Mouse (Mus musculus): ENCODE measurements around the gene 9930104L06Rik. TPM values are rescaled to one million over a fixed set of nuclear protein-coding genes. Genes with fewer than 3 reads are reported as not detected.

9930104L06Rik gene
- total and polyA plus RNA-seq, 2 experiments from 2014 or later: 8.9 to 21.7 TPM

DNA sequence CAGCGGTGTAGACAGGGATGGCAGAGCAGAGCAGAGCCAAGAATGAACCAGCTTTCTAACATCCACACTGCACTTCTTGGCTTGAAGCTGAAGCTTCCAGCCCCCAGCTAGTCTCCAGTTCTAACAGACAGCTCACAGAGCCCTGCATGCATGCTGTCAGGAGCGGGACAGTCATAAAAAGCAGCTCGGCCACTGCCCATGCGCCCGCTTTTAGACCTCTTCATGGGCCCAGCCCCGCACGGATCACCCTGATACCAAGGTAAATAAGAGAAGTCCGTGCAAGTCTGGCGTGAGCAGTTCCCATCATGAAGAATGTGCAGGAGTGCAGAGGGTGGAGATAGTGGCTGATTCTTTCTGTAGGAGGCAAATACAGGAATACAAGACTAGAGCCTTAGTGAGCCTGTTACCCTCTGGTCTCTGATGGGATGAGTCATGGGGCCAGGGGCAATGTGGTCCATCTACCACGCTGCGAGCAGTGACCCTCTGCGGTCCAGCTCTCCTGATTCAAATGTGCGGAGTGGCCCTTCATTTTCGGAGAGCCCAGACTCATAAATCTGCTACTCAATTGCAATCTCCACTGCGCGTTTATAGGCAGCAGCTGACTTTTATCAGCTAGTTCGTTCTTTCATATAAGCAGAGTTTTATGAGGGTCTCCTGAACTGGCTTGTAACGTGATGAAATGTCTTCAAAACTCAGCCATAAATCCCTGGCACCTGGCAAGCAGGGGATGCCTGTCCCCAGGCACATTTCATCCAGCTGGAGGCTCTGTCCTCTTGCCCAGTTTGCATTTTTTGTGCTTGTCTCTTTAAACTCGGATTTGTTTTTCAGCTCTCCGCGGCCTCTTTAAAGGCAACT, 13.6 kb downstream of the 9930104L06Rik start:
- DNase-seq (ENCODE audit: low spot score): no peak
- no peaks in the 10 kb centered on the region for H3K4me1 ChIP-seq (ENCODE audit: insufficient read depth, low read length)
- no peak for ATAC-seq (ENCODE audit: low FRiP score)
- WGBS: 84% methylated on average over 21 of the region's 21 CpGs
- no peaks in the 10 kb centered on the region for H3K27me3 ChIP-seq (ENCODE audit: insufficient read depth, low read length)
- H3K9me3 ChIP-seq (ENCODE audit: low read length): no peaks in the 10 kb centered on the region
- no peak overlapping the region for H3K4me2 ChIP-seq (ENCODE audit: low read depth, low read length, poor library complexity, severe bottlenecking)
- H3K4me3 ChIP-seq (ENCODE audit: low read depth, low read length): no peak overlapping the region
- H3K36me3 ChIP-seq (ENCODE audit: insufficient read depth, low read length): no peaks in the 10 kb centered on the region
- no peak overlapping the region for H3K27ac ChIP-seq (ENCODE audit: low read depth, low read length)
- H3K9ac ChIP-seq (replicated peaks; ENCODE audit: low read length, poor library complexity, severe bottlenecking): no peak overlapping the region
- TF ChIP-seq CTCF (IDR thresholded peaks at IDR 0.05): no peak

- no peaks in the 10 kb centered on the region for H3K9me3 ChIP-seq (ENCODE audit: low read length)
Measured at GRCm38 (mm10) chr4:124951036-124951433, 14.2 kb downstream of the 9930104L06Rik start.

DNA sequence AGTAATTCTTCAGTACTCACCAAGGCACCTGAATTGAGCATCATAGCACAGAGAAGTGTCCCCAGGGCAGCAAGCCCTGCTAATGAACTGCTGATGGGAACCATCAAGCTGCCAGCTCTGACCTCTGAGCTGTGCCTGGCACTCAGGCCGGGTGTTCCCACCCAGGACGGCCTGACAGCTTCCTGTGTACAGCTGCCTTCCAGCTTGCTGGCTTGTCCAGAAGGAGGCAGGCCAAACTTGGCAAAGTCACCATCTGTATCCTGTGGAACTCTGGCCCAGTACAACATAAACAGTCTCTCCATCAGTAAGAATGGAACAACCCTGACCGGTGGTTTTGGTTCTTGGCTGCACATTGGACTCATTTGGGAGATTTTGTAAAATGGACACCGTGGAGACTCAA, 16.7 kb downstream of the 9930104L06Rik start:
- H3K9ac ChIP-seq (replicated peaks; ENCODE audit: low read length, poor library complexity, severe bottlenecking): no peak overlapping the region
- WGBS: 79% methylated on average over 4 of the region's 4 CpGs
- H3K4me2 ChIP-seq (ENCODE audit: low read depth, low read length, poor library complexity, severe bottlenecking): no peak overlapping the region

More at GRCm38 (mm10) chr4:124951036-124951433, 14.2 kb downstream of the 9930104L06Rik start:
- Histone ChIP-seq H3K4me2 (ENCODE audit: low read depth, low read length, poor library complexity, severe bottlenecking) (no peak overlapping the region), H3K4me3 (ENCODE audit: low read depth, low read length) (no peak overlapping the region), H3K27ac (ENCODE audit: low read depth, low read length) (no peak overlapping the region), H3K4me1 (ENCODE audit: insufficient read depth, low read length) (no peaks in the 10 kb centered on the region), H3K36me3 (ENCODE audit: insufficient read depth, low read length) (no peaks in the 10 kb centered on the region), H3K9ac (replicated peaks; ENCODE audit: low read length, poor library complexity, severe bottlenecking) (no peak overlapping the region), H3K27me3 (ENCODE audit: insufficient read depth, low read length) (no peaks in the 10 kb centered on the region)
- WGBS: 44% methylated on average over 10 of the region's 10 CpGs
- DNase-seq (ENCODE audit: low spot score): no peak
- TF ChIP-seq CTCF (IDR thresholded peaks at IDR 0.05): no peak
- no peak for ATAC-seq (ENCODE audit: low FRiP score)

GRCm38 (mm10) chr4:124957284-124957683, 20.4 kb downstream of the 9930104L06Rik start:
- TF ChIP-seq CTCF (IDR thresholded peaks at IDR 0.05): no peak
- Histone ChIP-seq H3K9ac (replicated peaks; ENCODE audit: low read length, poor library complexity, severe bottlenecking) (no peak overlapping the region), H3K27ac (ENCODE audit: low read depth, low read length) (no peak overlapping the region), H3K27me3 (ENCODE audit: insufficient read depth, low read length) (no peaks in the 10 kb centered on the region), H3K4me3 (ENCODE audit: low read depth, low read length) (no peak overlapping the region), H3K4me1 (ENCODE audit: insufficient read depth, low read length) (no peaks in the 10 kb centered on the region), H3K4me2 (ENCODE audit: low read depth, low read length, poor library complexity, severe bottlenecking) (no peak overlapping the region), H3K36me3 (ENCODE audit: insufficient read depth, low read length) (no peaks in the 10 kb centered on the region), H3K9me3 (ENCODE audit: low read length) (no peaks in the 10 kb centered on the region)
- WGBS: 91% methylated on average over 2 of the region's 2 CpGs
- no peak for DNase-seq (ENCODE audit: low spot score)
- ATAC-seq (ENCODE audit: low FRiP score): no peak

More for the DNA sequence above, 16.7 kb downstream of the 9930104L06Rik start:
- no peak for TF ChIP-seq CTCF (IDR thresholded peaks at IDR 0.05)
- Histone ChIP-seq H3K27me3 (ENCODE audit: insufficient read depth, low read length) (no peaks in the 10 kb centered on the region), H3K4me1 (ENCODE audit: insufficient read depth, low read length) (no peaks in the 10 kb centered on the region), H3K27ac (ENCODE audit: low read depth, low read length) (no peak overlapping the region), H3K36me3 (ENCODE audit: insufficient read depth, low read length) (no peaks in the 10 kb centered on the region), H3K9me3 (ENCODE audit: low read length) (no peaks in the 10 kb centered on the region), H3K4me3 (ENCODE audit: low read depth, low read length) (no peak overlapping the region)
- DNase-seq (ENCODE audit: low spot score) (no peak), ATAC-seq (ENCODE audit: low FRiP score) (no peak)

DNA sequence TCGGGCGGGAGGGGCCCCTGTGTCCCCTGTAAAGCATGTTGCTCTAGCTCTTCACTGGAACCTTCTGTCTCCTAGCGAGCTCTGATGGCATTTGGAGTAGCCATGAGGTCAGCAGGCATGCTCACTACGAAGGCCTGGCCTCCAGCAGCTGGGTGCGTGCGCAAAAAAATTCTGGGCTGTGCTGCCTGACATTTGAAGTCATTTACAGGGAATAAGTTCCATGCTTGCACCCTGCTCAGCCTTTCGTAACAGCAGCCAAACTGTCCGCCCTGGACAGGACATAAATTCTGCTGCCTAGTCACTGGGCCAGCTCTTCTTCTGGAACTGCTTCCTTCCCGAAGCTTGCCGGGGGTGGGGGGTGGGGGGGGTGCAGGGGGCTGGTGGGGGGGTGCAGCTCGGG, 22.2 kb downstream of the 9930104L06Rik start:
- Histone ChIP-seq H3K27ac (ENCODE audit: low read depth, low read length) (no peak overlapping the region), H3K27me3 (ENCODE audit: insufficient read depth, low read length) (no peaks in the 10 kb centered on the region), H3K9me3 (ENCODE audit: low read length) (no peaks in the 10 kb centered on the region), H3K4me3 (ENCODE audit: low read depth, low read length) (no peak overlapping the region), H3K36me3 (ENCODE audit: insufficient read depth, low read length) (no peaks in the 10 kb centered on the region), H3K4me1 (ENCODE audit: insufficient read depth, low read length) (no peaks in the 10 kb centered on the region), H3K4me2 (ENCODE audit: low read depth, low read length, poor library complexity, severe bottlenecking) (no peak overlapping the region), H3K9ac (replicated peaks; ENCODE audit: low read length, poor library complexity, severe bottlenecking) (no peak overlapping the region)
- no peak for DNase-seq (ENCODE audit: low spot score)
- 66% methylated on average over 11 of the region's 11 CpGs for WGBS
- no peak for TF ChIP-seq CTCF (IDR thresholded peaks at IDR 0.05)
- ATAC-seq (ENCODE audit: low FRiP score): no peak

DNA sequence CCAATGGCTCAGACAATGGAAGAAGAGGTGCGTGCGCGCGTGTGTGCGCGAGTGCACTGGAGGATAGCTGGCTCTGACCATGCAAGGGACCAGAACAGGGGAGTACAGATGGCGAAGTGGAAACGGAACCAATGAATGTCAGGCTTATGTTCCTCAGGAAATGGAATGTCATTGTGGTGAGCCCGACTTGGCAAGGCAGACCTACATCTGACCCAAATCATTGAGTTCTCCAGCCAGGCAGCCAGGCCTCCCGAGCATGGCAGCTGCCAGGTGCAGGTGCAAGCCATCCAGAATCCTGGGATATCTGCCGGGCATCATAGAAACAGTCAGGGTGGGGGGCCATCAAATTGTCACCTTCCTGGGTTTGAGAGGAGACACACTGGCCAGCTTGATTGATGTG, 24.1 kb downstream of the 9930104L06Rik start:
- no peak for DNase-seq (ENCODE audit: low spot score)
- WGBS: 85% methylated on average over 11 of the region's 11 CpGs
- no peak for TF ChIP-seq CTCF (IDR thresholded peaks at IDR 0.05)
- Histone ChIP-seq H3K36me3 (ENCODE audit: insufficient read depth, low read length) (no peaks in the 10 kb centered on the region), H3K9ac (replicated peaks; ENCODE audit: low read length, poor library complexity, severe bottlenecking) (no peak overlapping the region), H3K4me3 (ENCODE audit: low read depth, low read length) (no peak overlapping the region), H3K27me3 (ENCODE audit: insufficient read depth, low read length) (no peaks in the 10 kb centered on the region), H3K27ac (ENCODE audit: low read depth, low read length) (no peak overlapping the region), H3K4me1 (ENCODE audit: insufficient read depth, low read length) (no peaks in the 10 kb centered on the region), H3K9me3 (ENCODE audit: low read length) (no peaks in the 10 kb centered on the region), H3K4me2 (ENCODE audit: low read depth, low read length, poor library complexity, severe bottlenecking) (no peak overlapping the region)
- no peak for ATAC-seq (ENCODE audit: low FRiP score)
